Mouse (Mus musculus) heart, postnatal 0 days (tissue): ENCODE data around the gene Tmem203.

ENCODE experiments used
- CTCF ChIP-seq: IDR thresholded peaks from 2 replicates; pipeline ENCODE4 v1.5.1; 2016; ENCODE audit warnings: antibody characterized with exemption, control low read depth, low read depth
- EP300 ChIP-seq: IDR thresholded peaks from 2 replicates; pipeline ENCODE4 v1.6.1; 2016; ENCODE audit warnings: antibody characterized with exemption, low read depth

DNA sequence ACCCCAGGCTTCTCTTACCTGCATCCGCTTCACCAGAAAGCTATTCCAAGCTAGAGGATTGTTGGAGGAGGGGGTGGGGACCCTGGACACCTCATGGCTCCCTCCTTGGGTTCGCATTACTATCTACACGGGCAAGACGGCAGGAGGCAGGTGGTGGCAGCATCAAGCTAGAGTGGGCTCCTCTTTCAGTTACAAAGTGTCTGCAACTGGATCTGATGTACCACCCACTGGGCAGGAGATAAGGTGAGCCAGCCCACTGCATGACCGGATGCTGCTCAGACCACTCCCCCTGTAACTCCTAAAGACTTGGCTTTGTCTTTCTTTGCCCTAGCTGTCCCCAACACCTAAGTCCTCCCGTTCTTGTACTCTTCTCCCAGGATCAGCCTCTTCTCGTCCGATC is 18.6 kb upstream of the Tmem203 start, which contains the start of gene Rnf224:
- TF ChIP-seq CTCF (no peak), EP300 (no peak)
